Mouse (Mus musculus) limb, embryonic 11.5 days (tissue): ENCODE measurements at regions not wholly inside any gene's neighbourhood (a gene's known extent, or its start where the extent isn't known, plus 50 kb on each side); places are given as distances from the start of the nearest gene placed in this dataset.

Experiments
- ATAC-seq: fragments of 200-750 bp; cut with Nextera tagmentation; 2 replicates; pipeline ENCODE4 v1.8.0; 2017; ENCODE audit warnings: low read depth; ENCODE audit not compliant: insufficient number of reproducible peaks, low FRiP score, low TSS enrichment
- DNase-seq: peaks from one replicate; pipeline ENCODE4 v3.0.0-alpha.2; 2015; ENCODE audit warnings: low spot score
- H3K27ac ChIP-seq: fragments of 300-500 bp; sonication (generic); replicated peaks from 2 replicates; pipeline ENCODE4 v1.5.1; 2014; ENCODE audit warnings: low read depth, mild to moderate bottlenecking, low read length
- H3K27me3 ChIP-seq: fragments of 300-500 bp; sonication (generic); 2 replicates; pipeline ENCODE4 v1.6.1; 2014; ENCODE audit warnings: mild to moderate bottlenecking, low read length, mixed read lengths; ENCODE audit not compliant: control insufficient read depth, insufficient read depth
- H3K36me3 ChIP-seq: fragments of 300-500 bp; sonication (generic); 2 replicates; pipeline ENCODE4 v1.6.1; 2014; ENCODE audit warnings: mild to moderate bottlenecking, low read length, moderate library complexity, mixed read lengths; ENCODE audit not compliant: control insufficient read depth, insufficient read depth
- H3K4me1 ChIP-seq: fragments of 300-500 bp; sonication (generic); 2 replicates; pipeline ENCODE4 v1.6.1; 2014; ENCODE audit warnings: low read length, mixed read lengths; ENCODE audit not compliant: control insufficient read depth, insufficient read depth
- H3K4me2 ChIP-seq: fragments of 300-500 bp; sonication (generic); 2 replicates; pipeline ENCODE4 v1.6.1; 2014; ENCODE audit warnings: low read depth, mild to moderate bottlenecking, moderate library complexity; ENCODE audit not compliant: severe bottlenecking
- H3K4me3 ChIP-seq: fragments of 300-500 bp; sonication (generic); 2 replicates; pipeline ENCODE4 v1.5.1; 2014; ENCODE audit warnings: low read depth, low read length
- H3K9ac ChIP-seq: fragments of 300-500 bp; sonication (generic); 2 replicates; pipeline ENCODE4 v1.6.1; 2014; ENCODE audit warnings: mild to moderate bottlenecking, low read length
- H3K9me3 ChIP-seq: fragments of 300-500 bp; sonication (generic); 2 replicates; pipeline ENCODE4 v1.6.1; 2016; ENCODE audit warnings: low read length; ENCODE audit not compliant: control insufficient read depth
- WGBS: fragments of 180-500 bp; shearing (Covaris S2); extraction: QIAGEN DNeasy Blood & Tissue Kit; methylation state at CpG from one replicate; pipeline ENCODE4 v1.1.7; 2014; 5-methylcytosine and 5-hydroxymethylcytosine counted together

GRCm38 (mm10) chr8:127768311-127768710 is 590.1 kb upstream of the Nrp1 start:
- no peaks in the 10 kb centered on the region for H3K4me1 ChIP-seq
- WGBS, result 84% methylated on average over 3 of the region's 3 CpGs
- no peaks in the 10 kb centered on the region for H3K27me3 ChIP-seq
- H3K9me3 ChIP-seq, result no peaks in the 10 kb centered on the region
- H3K36me3 ChIP-seq, result no peaks in the 10 kb centered on the region
- no peak for ATAC-seq
- H3K4me3 ChIP-seq, result no peak overlapping the region
- no peak overlapping the region for H3K9ac ChIP-seq
- no peak overlapping the region for H3K27ac ChIP-seq
- H3K4me2 ChIP-seq, result no peak overlapping the region
- no peak for DNase-seq

GRCm38 (mm10) chr8:127769651-127770050 is 588.8 kb upstream of the Nrp1 start:
- no peaks in the 10 kb centered on the region for H3K9me3 ChIP-seq
- H3K4me2 ChIP-seq, result no peak overlapping the region
- 90% methylated on average over 1 of the region's 1 CpGs for WGBS
- no peaks in the 10 kb centered on the region for H3K36me3 ChIP-seq
- no peak overlapping the region for H3K9ac ChIP-seq
- ATAC-seq (no peak), DNase-seq (no peak)
- no peaks in the 10 kb centered on the region for H3K27me3 ChIP-seq
- no peak overlapping the region for H3K27ac ChIP-seq
- no peak overlapping the region for H3K4me3 ChIP-seq
- no peaks in the 10 kb centered on the region for H3K4me1 ChIP-seq

- Histone ChIP-seq H3K27ac (no peak overlapping the region), H3K27me3 (no peaks in the 10 kb centered on the region), H3K4me1 (no peaks in the 10 kb centered on the region), H3K36me3 (no peaks in the 10 kb centered on the region), H3K4me3 (no peak overlapping the region), H3K9ac (no peak overlapping the region), H3K9me3 (no peaks in the 10 kb centered on the region), H3K4me2 (no peak overlapping the region)
- ATAC-seq (no peak), DNase-seq (no peak)
- 83% methylated on average over 1 of the region's 1 CpGs for WGBS
These were observed 586.6 kb upstream of the Nrp1 start for GRCm38 (mm10) chr8:127771781-127772180.

GRCm38 (mm10) chr8:127772415-127772814 is 586.0 kb upstream of the Nrp1 start:
- WGBS, result 87% methylated on average over 3 of the region's 3 CpGs
- no peaks in the 10 kb centered on the region for H3K36me3 ChIP-seq
- DNase-seq (no peak), ATAC-seq (no peak)
- H3K27me3 ChIP-seq, result no peaks in the 10 kb centered on the region
- H3K9ac ChIP-seq, result no peak overlapping the region
- H3K4me1 ChIP-seq, result no peaks in the 10 kb centered on the region
- H3K4me3 ChIP-seq, result no peak overlapping the region
- H3K27ac ChIP-seq, result no peak overlapping the region
- H3K4me2 ChIP-seq, result no peak overlapping the region
- no peaks in the 10 kb centered on the region for H3K9me3 ChIP-seq

- Histone ChIP-seq H3K27me3 (no peaks in the 10 kb centered on the region), H3K4me2 (no peak overlapping the region), H3K9me3 (no peaks in the 10 kb centered on the region), H3K27ac (no peak overlapping the region), H3K4me1 (no peaks in the 10 kb centered on the region), H3K36me3 (no peaks in the 10 kb centered on the region), H3K9ac (no peak overlapping the region), H3K4me3 (no peak overlapping the region)
- DNase-seq (no peak), ATAC-seq (no peak)
- 86% methylated on average over 2 of the region's 2 CpGs for WGBS
These were observed 585.5 kb upstream of the Nrp1 start for GRCm38 (mm10) chr8:127772917-127773316.

GRCm38 (mm10) chr8:127774642-127775041 is 583.8 kb upstream of the Nrp1 start:
- Histone ChIP-seq H3K9ac (no peak overlapping the region), H3K27me3 (no peaks in the 10 kb centered on the region), H3K4me1 (peaks cover 4% of the 10 kb centered on the region; the same call in 1 of the 2 replicates), H3K36me3 (no peaks in the 10 kb centered on the region), H3K4me2 (no peak overlapping the region), H3K9me3 (no peaks in the 10 kb centered on the region), H3K4me3 (no peak overlapping the region), H3K27ac (no peak overlapping the region)
- ATAC-seq (no peak), DNase-seq (no peak)
- 91% methylated on average over 9 of the region's 9 CpGs for WGBS

GRCm38 (mm10) chr8:127775160-127775559 is 583.2 kb upstream of the Nrp1 start:
- DNase-seq (no peak), ATAC-seq (no peak)
- H3K9ac ChIP-seq, result no peak overlapping the region
- peaks cover 8% of the 10 kb centered on the region; the same call in 1 of the 2 replicates for H3K4me1 ChIP-seq
- no peaks in the 10 kb centered on the region for H3K27me3 ChIP-seq
- H3K4me2 ChIP-seq, result no peak overlapping the region
- no peak overlapping the region for H3K27ac ChIP-seq
- H3K4me3 ChIP-seq, result no peak overlapping the region
- H3K9me3 ChIP-seq, result no peaks in the 10 kb centered on the region
- WGBS, result 7% methylated on average over 1 of the region's 1 CpGs
- H3K36me3 ChIP-seq, result no peaks in the 10 kb centered on the region

GRCm38 (mm10) chr8:127775747-127776146 is 582.7 kb upstream of the Nrp1 start:
- H3K4me1 ChIP-seq, result peaks cover 8% of the 10 kb centered on the region; the same call in 1 of the 2 replicates
- H3K27ac ChIP-seq, result no peak overlapping the region
- ATAC-seq, result no peak
- H3K36me3 ChIP-seq, result no peaks in the 10 kb centered on the region
- no peak overlapping the region for H3K4me3 ChIP-seq
- no peak for DNase-seq
- H3K9ac ChIP-seq, result no peak overlapping the region
- no peaks in the 10 kb centered on the region for H3K27me3 ChIP-seq
- no peak overlapping the region for H3K4me2 ChIP-seq
- no peaks in the 10 kb centered on the region for H3K9me3 ChIP-seq
- 62% methylated on average over 7 of the region's 7 CpGs for WGBS

- Histone ChIP-seq H3K4me2 (no peak overlapping the region), H3K9ac (no peak overlapping the region), H3K4me1 (peaks cover 8% of the 10 kb centered on the region; the same call in 1 of the 2 replicates), H3K27me3 (no peaks in the 10 kb centered on the region), H3K36me3 (no peaks in the 10 kb centered on the region), H3K4me3 (no peak overlapping the region), H3K9me3 (no peaks in the 10 kb centered on the region), H3K27ac (no peak overlapping the region)
- WGBS, result 54% methylated on average over 4 of the region's 4 CpGs
- ATAC-seq (no peak), DNase-seq (no peak)
These were observed 579.9 kb upstream of the Nrp1 start for GRCm38 (mm10) chr8:127778352-127779020.
